Mouse (Mus musculus): ENCODE data around the gene Gm10424.
"Not testable (repeated sequence)": the region's sequence is repeated elsewhere in the genome, so short reads cannot be mapped to it uniquely, and the experiment has no call there.

The Gm10424 gene

DNA sequence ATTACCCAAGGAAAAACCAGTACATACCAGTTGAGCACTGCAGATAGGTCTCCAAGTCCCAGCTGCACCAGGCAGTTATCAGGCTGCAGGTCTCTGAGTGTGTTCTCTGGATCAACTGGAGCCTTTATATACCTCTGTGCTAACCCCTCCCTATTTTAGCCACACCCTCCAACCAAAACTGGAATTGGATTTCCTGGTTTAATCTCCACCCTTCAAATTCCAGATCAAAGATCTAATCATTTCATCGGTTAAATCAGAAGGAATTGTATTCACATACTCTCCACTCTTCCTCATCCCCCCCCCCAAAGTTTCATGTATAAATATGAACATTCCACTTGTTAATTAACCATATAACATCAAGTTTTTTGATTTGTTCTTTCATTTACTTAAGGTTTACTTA, at the start of gene Gm10424:
Gm10424 (minus strand) TSS at position 101 of the 400 bp plus-strand sequence.
- DNase-seq (ENCODE audit: low spot score) = not testable (repeated sequence)

DNA sequence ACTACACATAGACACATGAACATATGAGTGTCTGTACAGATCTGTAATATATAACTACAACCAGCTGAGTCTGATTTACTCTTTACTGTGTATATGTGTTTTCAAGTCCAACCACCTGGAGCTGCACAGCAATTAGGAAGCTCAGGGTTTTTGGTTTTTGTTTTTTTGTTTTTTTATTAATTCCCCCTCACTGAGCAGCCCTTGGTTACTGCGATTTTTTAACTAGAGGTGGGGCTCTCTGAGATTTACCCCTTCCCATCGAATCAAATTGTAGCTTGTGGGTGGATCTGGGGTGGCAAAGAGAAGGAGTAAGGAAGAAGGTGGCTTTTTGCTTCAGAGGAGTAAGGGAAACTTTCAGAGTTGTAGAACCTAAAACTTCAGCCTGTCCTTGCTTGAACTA, 33.0 kb upstream of the Gm10424 start, which contains the start of gene Gm3259:
Gm3259 (plus strand) TSS at position 301 of the 400 bp plus-strand sequence.
- not testable (repeated sequence) for DNase-seq (ENCODE audit: low spot score)

Measured in c-Kit-positive CD71-positive TER-119-positive erythroid progenitor cells, embryonic 14.5 days (primary cell).